Mouse (Mus musculus): Measurements from ENCODE around the gene Paqr9. TPM values are rescaled to one million over a fixed set of nuclear protein-coding genes. Genes with fewer than 3 reads are reported as not detected.

Gene Paqr9
- polyA plus RNA-seq, 1 experiment: 39.3 TPM

- H3K27ac ChIP-seq (replicated peaks; ENCODE audit: low read depth, low read length): peak overlapping the region; percentile 54
- no peaks in the 10 kb centered on the region for H3K4me1 ChIP-seq (ENCODE audit: control insufficient read depth, insufficient read depth, insufficient read length, low read length)
- H3K4me3 ChIP-seq (ENCODE audit: insufficient read depth, low read depth, low read length): peak overlapping the region; percentile 5; the same call in 1 of the 2 replicates
Measured at GRCm38 (mm10) chr9:95614861-95615615, 55.6 kb downstream of the Paqr9 start.

DNA sequence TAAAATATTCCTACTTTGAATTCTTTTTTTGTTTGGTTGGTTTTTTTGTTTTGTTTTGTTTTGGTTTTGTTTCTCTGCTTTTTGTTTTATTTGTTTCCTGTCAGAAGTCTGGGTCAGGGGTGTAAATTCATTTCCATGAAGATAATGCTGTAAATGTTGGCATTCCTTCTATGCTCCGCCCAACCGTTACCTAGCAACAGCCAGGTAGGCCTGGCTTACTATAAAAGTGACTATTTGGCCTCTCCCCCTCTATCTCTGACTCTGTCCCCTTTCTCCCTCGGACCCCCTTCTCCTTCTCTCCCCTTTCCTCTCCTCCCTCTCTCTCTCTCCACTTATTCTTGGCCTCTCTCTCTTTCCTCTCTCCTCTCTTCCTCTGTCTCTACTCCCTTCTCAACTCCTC lies 56.5 kb downstream of the Paqr9 start:
- Histone ChIP-seq H3K27ac (replicated peaks; ENCODE audit: low read depth, low read length) (no peak overlapping the region), H3K4me1 (ENCODE audit: control insufficient read depth, insufficient read depth, insufficient read length, low read length) (no peaks in the 10 kb centered on the region)

More for the DNA sequence above, 56.5 kb downstream of the Paqr9 start:
- H3K4me3 ChIP-seq (ENCODE audit: insufficient read depth, low read depth, low read length): no peak overlapping the region

Other genes with a start within 250 kb of the Paqr9 start
- gene Chst2, start 152.9 kb upstream of the Paqr9 start, polyA plus RNA-seq (2012; ENCODE audit: insufficient read depth, insufficient read length, missing spikeins): 0.54 TPM in 1 of 2 replicates, not detected in the other
- gene U2surp, start 47.7 kb upstream of the Paqr9 start, polyA plus RNA-seq (2012; ENCODE audit: insufficient read depth, insufficient read length, missing spikeins): 29.8 and 33.4 TPM in 2 replicates
- 4.9 and 12.2 TPM in 2 replicates for gene Pcolce2, start 77.9 kb downstream of the Paqr9 start, polyA plus RNA-seq (2012; ENCODE audit: insufficient read depth, insufficient read length, missing spikeins)
- 0.88 and 0.99 TPM in 2 replicates for gene Trpc1, start 190.7 kb downstream of the Paqr9 start, polyA plus RNA-seq (2012; ENCODE audit: insufficient read depth, insufficient read length, missing spikeins)